Mouse (Mus musculus): ENCODE measurements around the gene Mob1b. TPM values are rescaled to one million over a fixed set of nuclear protein-coding genes. Genes with fewer than 3 reads are reported as not detected.
A peak's percentile ranks its signal among the peaks of the same experiment; 100 is the strongest.
"Not testable (repeated sequence)": the region's sequence is repeated elsewhere in the genome, so short reads cannot be mapped to it uniquely, and the experiment has no call there.

Mob1b gene
- polyA plus RNA-seq, 1 experiment from 2014 or later, result 11.4 TPM

- H3K4me2 ChIP-seq (replicated peaks), result no peak overlapping the region
- H3K27ac ChIP-seq, result peak overlapping the region; percentile 36; the same call in 1 of the 2 replicates
- no peak overlapping the region for H3K4me3 ChIP-seq (replicated peaks)
These were observed 8.9 kb upstream of the Mob1b start for GRCm38 (mm10) chr5:88711618-88712224.

GRCm38 (mm10) chr5:88712328-88712727 lies 8.3 kb upstream of the Mob1b start:
- H3K9me3 ChIP-seq, result no peaks in the 10 kb centered on the region
- no peaks in the 10 kb centered on the region for H3K4me1 ChIP-seq (replicated peaks)
- WGBS, result 70% methylated on average over 6 of the region's 6 CpGs
- ATAC-seq, result no peak
- peak overlapping the region; percentile 36; the same call in 1 of the 2 replicates for H3K27ac ChIP-seq
- no peak overlapping the region for H3K4me2 ChIP-seq (replicated peaks)
- H3K36me3 ChIP-seq, result no peaks in the 10 kb centered on the region
- H3K9ac ChIP-seq, result no peak overlapping the region
- no peak overlapping the region for H3K4me3 ChIP-seq (replicated peaks)
- H3K27me3 ChIP-seq (replicated peaks), result no peaks in the 10 kb centered on the region

More at GRCm38 (mm10) chr5:88711618-88712224, 8.9 kb upstream of the Mob1b start:
- H3K27me3 ChIP-seq (replicated peaks), result no peaks in the 10 kb centered on the region
- peak; percentile 64 for ATAC-seq
- no peaks in the 10 kb centered on the region for H3K9me3 ChIP-seq
- no peak overlapping the region for H3K9ac ChIP-seq
- no peaks in the 10 kb centered on the region for H3K36me3 ChIP-seq
- no peaks in the 10 kb centered on the region for H3K4me1 ChIP-seq (replicated peaks)
- 32% methylated on average over 10 of the region's 10 CpGs for WGBS

GRCm38 (mm10) chr5:88716983-88717382 lies 3.7 kb upstream of the Mob1b start:
- no peak overlapping the region for H3K9ac ChIP-seq
- H3K4me2 ChIP-seq (replicated peaks), result no peak overlapping the region
- 86% methylated on average over 2 of the region's 2 CpGs for WGBS

GRCm38 (mm10) chr5:88721003-88721475 lies 384 bp downstream of the Mob1b start:
- peak overlapping the region; percentile 96 for H3K27ac ChIP-seq
- peak; percentile 75 for ATAC-seq
- H3K4me3 ChIP-seq (replicated peaks), result peak overlapping the region; percentile 99
- no peaks in the 10 kb centered on the region for H3K27me3 ChIP-seq (replicated peaks)
- no peaks in the 10 kb centered on the region for H3K9me3 ChIP-seq
- no peaks in the 10 kb centered on the region for H3K36me3 ChIP-seq
- peak overlapping the region; percentile 92 for H3K4me2 ChIP-seq (replicated peaks)
- H3K9ac ChIP-seq, result peak overlapping the region; percentile 97
- H3K4me1 ChIP-seq (replicated peaks), result peaks cover 14% of the 10 kb centered on the region; the same call in 1 of the 2 replicates
- WGBS, result under 1% methylated on average over 38 of the region's 38 CpGs

More at GRCm38 (mm10) chr5:88716983-88717382, 3.7 kb upstream of the Mob1b start:
- H3K36me3 ChIP-seq, result no peaks in the 10 kb centered on the region
- no peaks in the 10 kb centered on the region for H3K9me3 ChIP-seq
- no peak overlapping the region for H3K27ac ChIP-seq
- H3K4me1 ChIP-seq (replicated peaks), result peaks cover 5% of the 10 kb centered on the region; the same call in 1 of the 2 replicates
- ATAC-seq, result no peak
- H3K4me3 ChIP-seq (replicated peaks), result no peak overlapping the region
- no peaks in the 10 kb centered on the region for H3K27me3 ChIP-seq (replicated peaks)

- WGBS, result under 1% methylated on average over 31 of the region's 31 CpGs
- Histone ChIP-seq H3K4me3 (replicated peaks) (peak overlapping the region; percentile 99), H3K4me2 (replicated peaks) (peak overlapping the region; percentile 92), H3K36me3 (no peaks in the 10 kb centered on the region), H3K27me3 (replicated peaks) (no peaks in the 10 kb centered on the region), H3K9ac (peak overlapping the region; percentile 97), H3K4me1 (replicated peaks) (peaks cover 14% of the 10 kb centered on the region; the same call in 1 of the 2 replicates), H3K9me3 (no peaks in the 10 kb centered on the region), H3K27ac (peak overlapping the region; percentile 96)
- peak; percentile 50 for ATAC-seq
These were observed 1.0 kb downstream of the Mob1b start for GRCm38 (mm10) chr5:88721565-88722212.

- no peaks in the 10 kb centered on the region for H3K36me3 ChIP-seq
- peak overlapping the region; percentile 99 for H3K4me3 ChIP-seq (replicated peaks)
- H3K4me2 ChIP-seq (replicated peaks), result peak overlapping the region; percentile 92
- H3K9me3 ChIP-seq, result no peaks in the 10 kb centered on the region
- H3K9ac ChIP-seq, result peak overlapping the region; percentile 97
- ATAC-seq, result no peak
- no peak overlapping the region for H3K27ac ChIP-seq
- no peaks in the 10 kb centered on the region for H3K27me3 ChIP-seq (replicated peaks)
- peaks cover 14% of the 10 kb centered on the region; the same call in 1 of the 2 replicates for H3K4me1 ChIP-seq (replicated peaks)
- 22% methylated on average over 4 of the region's 4 CpGs for WGBS
These were observed 1.6 kb downstream of the Mob1b start for GRCm38 (mm10) chr5:88722213-88722600.

- Histone ChIP-seq H3K4me2 (replicated peaks) (no peak overlapping the region), H3K9ac (no peak overlapping the region), H3K4me3 (replicated peaks) (no peak overlapping the region), H3K9me3 (no peaks in the 10 kb centered on the region), H3K27ac (no peak overlapping the region), H3K36me3 (no peaks in the 10 kb centered on the region), H3K27me3 (replicated peaks) (no peaks in the 10 kb centered on the region), H3K4me1 (replicated peaks) (peaks cover 14% of the 10 kb centered on the region; the same call in 1 of the 2 replicates)
- 56% methylated on average over 3 of the region's 3 CpGs for WGBS
- no peak; the same call in 1 of the 2 replicates for ATAC-seq
These were observed 3.4 kb downstream of the Mob1b start for GRCm38 (mm10) chr5:88724030-88724429.

GRCm38 (mm10) chr5:88727593-88728144 lies 7.0 kb downstream of the Mob1b start:
- Histone ChIP-seq H3K4me3 (replicated peaks) (no peak overlapping the region), H3K36me3 (no peaks in the 10 kb centered on the region), H3K27ac (no peak overlapping the region), H3K4me1 (replicated peaks) (0 out of 2 replicates have a peak, but pooled peaks cover 2% of the 10 kb centered on the region), H3K4me2 (replicated peaks) (no peak overlapping the region), H3K9me3 (no peaks in the 10 kb centered on the region), H3K27me3 (replicated peaks) (no peaks in the 10 kb centered on the region), H3K9ac (no peak overlapping the region)
- ATAC-seq, result peak; percentile 41; the same call in 1 of the 2 replicates
- WGBS, result 57% methylated on average over 3 of the region's 3 CpGs

GRCm38 (mm10) chr5:88734786-88735185 lies 14.1 kb downstream of the Mob1b start:
- Histone ChIP-seq H3K4me2 (replicated peaks) (no peak overlapping the region), H3K27ac (no peak overlapping the region), H3K36me3 (no peaks in the 10 kb centered on the region), H3K27me3 (replicated peaks) (no peaks in the 10 kb centered on the region), H3K4me3 (replicated peaks) (no peak overlapping the region), H3K4me1 (replicated peaks) (no peaks in the 10 kb centered on the region), H3K9ac (no peak overlapping the region), H3K9me3 (no peaks in the 10 kb centered on the region)
- no peak for ATAC-seq
- WGBS, result 86% methylated on average over 2 of the region's 2 CpGs

GRCm38 (mm10) chr5:88741065-88741464 lies 20.4 kb downstream of the Mob1b start:
- H3K4me2 ChIP-seq (replicated peaks); H3K9me3 ChIP-seq; H3K4me3 ChIP-seq (replicated peaks); H3K9ac ChIP-seq; H3K4me1 ChIP-seq (replicated peaks); H3K27ac ChIP-seq; H3K36me3 ChIP-seq; H3K27me3 ChIP-seq (replicated peaks); ATAC-seq: not testable (repeated sequence)
- WGBS, result 100% methylated on average over 1 of the region's 1 CpGs

GRCm38 (mm10) chr5:88747774-88748173 lies 27.1 kb downstream of the Mob1b start:
- H3K4me2 ChIP-seq (replicated peaks), result no peak overlapping the region
- no peaks in the 10 kb centered on the region for H3K4me1 ChIP-seq (replicated peaks)
- WGBS, result 77% methylated on average over 1 of the region's 1 CpGs
- no peak overlapping the region for H3K9ac ChIP-seq
- H3K27ac ChIP-seq, result no peak overlapping the region
- no peaks in the 10 kb centered on the region for H3K36me3 ChIP-seq
- H3K27me3 ChIP-seq (replicated peaks), result no peaks in the 10 kb centered on the region
- no peak for ATAC-seq
- H3K4me3 ChIP-seq (replicated peaks), result no peak overlapping the region
- H3K9me3 ChIP-seq, result no peaks in the 10 kb centered on the region

GRCm38 (mm10) chr5:88753199-88753598 lies 32.5 kb downstream of the Mob1b start:
- Histone ChIP-seq H3K27ac (no peak overlapping the region), H3K9me3 (no peaks in the 10 kb centered on the region), H3K4me2 (replicated peaks) (no peak overlapping the region), H3K36me3 (no peaks in the 10 kb centered on the region), H3K4me3 (replicated peaks) (no peak overlapping the region), H3K4me1 (replicated peaks) (no peaks in the 10 kb centered on the region), H3K27me3 (replicated peaks) (no peaks in the 10 kb centered on the region), H3K9ac (no peak overlapping the region)
- 80% methylated on average over 4 of the region's 4 CpGs for WGBS
- ATAC-seq, result no peak
